Mouse (Mus musculus): ENCODE results near the gene Ovol1. TPM values are rescaled to one million over a fixed set of nuclear protein-coding genes. Genes with fewer than 3 reads are reported as not detected.

Ovol1 gene
- polyA plus RNA-seq, 2 experiments from 2014 or later = not detected

- ATAC-seq = peak; percentile 3
These were observed 8.2 kb upstream of the Ovol1 start for GRCm38 (mm10) chr19:5568470-5569140.

GRCm38 (mm10) chr19:5567534-5568469 is 7.4 kb upstream of the Ovol1 start, which contains the start of gene Ap5b1:
Ap5b1 (plus strand) TSS chr19:5568025.
- ATAC-seq = peak; percentile 76

- peak; percentile 39 for ATAC-seq
These were observed 6.7 kb upstream of the Ovol1 start for GRCm38 (mm10) chr19:5567180-5567533.

GRCm38 (mm10) chr19:5566316-5566715 is 5.9 kb upstream of the Ovol1 start:
- ATAC-seq = no peak

GRCm38 (mm10) chr19:5562776-5563175 is 2.3 kb upstream of the Ovol1 start:
- ATAC-seq = no peak

- no peak for ATAC-seq
These were observed 1.4 kb upstream of the Ovol1 start for GRCm38 (mm10) chr19:5561886-5562285.

GRCm38 (mm10) chr19:5561252-5561790 is 875 bp upstream of the Ovol1 start:
- ATAC-seq = no peak

- no peak for ATAC-seq
These were observed 602 bp downstream of the Ovol1 start for GRCm38 (mm10) chr19:5559631-5560456.

- no peak for ATAC-seq
These were observed 1.2 kb downstream of the Ovol1 start for GRCm38 (mm10) chr19:5559229-5559628.

- no peak for ATAC-seq
These were observed 1.7 kb downstream of the Ovol1 start for GRCm38 (mm10) chr19:5558770-5559169.

GRCm38 (mm10) chr19:5558169-5558568 is 2.3 kb downstream of the Ovol1 start:
- no peak for ATAC-seq

GRCm38 (mm10) chr19:5554212-5554611 is 6.2 kb downstream of the Ovol1 start:
- ATAC-seq = no peak

- ATAC-seq = no peak
These were observed 6.6 kb downstream of the Ovol1 start for GRCm38 (mm10) chr19:5553802-5554201.

- ATAC-seq = no peak
These were observed 12.9 kb downstream of the Ovol1 start for GRCm38 (mm10) chr19:5547471-5548056.

- ATAC-seq = no peak
These were observed 16.4 kb downstream of the Ovol1 start for GRCm38 (mm10) chr19:5544031-5544430.

- ATAC-seq = no peak
These were observed 17.1 kb downstream of the Ovol1 start for GRCm38 (mm10) chr19:5543362-5543761.

GRCm38 (mm10) chr19:5538786-5539185 is 21.7 kb downstream of the Ovol1 start:
- no peak for ATAC-seq

- peak; percentile 94 for ATAC-seq
These were observed 27.9 kb downstream of the Ovol1 start for GRCm38 (mm10) chr19:5532520-5532919.

- no peak for ATAC-seq
These were observed 30.3 kb downstream of the Ovol1 start for GRCm38 (mm10) chr19:5530138-5530524.

GRCm38 (mm10) chr19:5529325-5530137 is 30.9 kb downstream of the Ovol1 start:
- ATAC-seq = peak; percentile 71

- ATAC-seq = no peak
These were observed 35.2 kb downstream of the Ovol1 start for GRCm38 (mm10) chr19:5525204-5525603.

Measured in CD4-positive, CD25-positive, alpha-beta regulatory T cell, adult 4 months (primary cell).